Mouse (Mus musculus) spleen, adult 2 months (tissue): ENCODE measurements around the gene Ate1.
"Not testable (repeated sequence)": the region's sequence is repeated elsewhere in the genome, so short reads cannot be mapped to it uniquely, and the experiment has no call there.

Source experiments
- CTCF ChIP-seq: fragments of 200-500 bp; IDR thresholded peaks from 2 replicates; pipeline ENCODE4 v1.5.1; 2011; ENCODE audit warnings: mild to moderate bottlenecking, inconsistent platforms; ENCODE audit not compliant: insufficient read depth, insufficient read length, insufficient replicate concordance; ENCODE audit errors: extremely low read depth
- POLR2A ChIP-seq: fragments of 200-500 bp; IDR thresholded peaks from 2 replicates; pipeline ENCODE4 v1.6.1; 2011; ENCODE audit warnings: low read depth, low read length, inconsistent platforms

- TF ChIP-seq POLR2A, CTCF: not testable (repeated sequence)
Measured at GRCm38 (mm10) chr7:130531138-130531537, 11.0 kb upstream of the Ate1 start.
